Mouse (Mus musculus): ENCODE data around the gene Uhrf1. TPM values are rescaled to one million over a fixed set of nuclear protein-coding genes. Genes with fewer than 3 reads are reported as not detected.

Gene Uhrf1
- polyA plus RNA-seq, 1 experiment: 29.3 TPM

DNA sequence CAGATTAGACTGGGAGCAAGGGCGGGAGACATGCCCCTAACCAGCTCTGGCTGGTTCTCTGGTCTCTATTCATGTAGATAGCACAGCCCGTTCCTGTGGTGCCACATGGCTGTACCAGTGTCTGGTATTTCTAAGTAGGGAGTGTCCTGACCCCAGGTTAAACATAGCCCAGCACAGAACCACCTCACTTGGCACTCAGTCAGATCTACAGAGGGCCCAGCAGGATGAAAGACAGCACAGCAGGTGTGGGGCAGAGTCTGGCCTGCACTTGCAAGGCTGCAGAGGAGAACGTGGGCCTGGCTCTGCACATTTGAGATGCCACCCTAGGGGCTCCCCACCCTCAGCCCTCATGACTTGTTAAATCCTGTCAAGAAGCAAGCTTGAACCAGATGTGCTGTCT lies 42.0 kb upstream of the Uhrf1 start:
- no peak overlapping the region for H3K27ac ChIP-seq (ENCODE audit: insufficient read depth, low read depth, low read length)
- H3K4me1 ChIP-seq (ENCODE audit: control insufficient read depth, insufficient read depth, low read length): peaks cover 48% of the 10 kb centered on the region
- H3K4me3 ChIP-seq (ENCODE audit: insufficient read depth, low read length): no peak overlapping the region
- TF ChIP-seq CTCF (IDR thresholded peaks at IDR 0.05; ENCODE audit: low read depth, low read length) (no peak), POLR2A (IDR thresholded peaks at IDR 0.05; ENCODE audit: borderline replicate concordance, low read depth, low read length) (no peak)

DNA sequence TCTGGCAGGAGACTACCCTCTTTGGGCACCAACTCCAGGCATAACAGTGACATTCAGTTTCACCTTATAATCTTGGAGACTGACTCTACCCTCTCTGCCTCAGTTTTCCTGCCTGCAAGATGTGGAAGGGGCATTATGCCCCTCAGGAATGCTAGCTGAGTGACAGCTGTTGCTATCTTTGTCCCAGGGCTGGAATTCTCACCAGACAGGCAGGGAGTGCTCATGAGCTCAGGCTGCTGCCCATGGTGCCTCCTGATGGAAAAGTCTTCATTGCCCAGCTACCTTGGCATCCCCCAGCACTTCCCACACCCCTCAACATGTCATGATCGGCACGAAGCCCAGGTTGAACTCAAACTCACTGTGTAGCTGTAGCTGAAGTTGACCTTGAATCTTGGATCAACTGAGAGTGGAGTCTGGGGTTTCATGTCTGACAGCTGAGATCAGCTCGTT lies 40.5 kb upstream of the Uhrf1 start:
- no peak overlapping the region for H3K27ac ChIP-seq (ENCODE audit: insufficient read depth, low read depth, low read length)
- H3K4me3 ChIP-seq (ENCODE audit: insufficient read depth, low read length): no peak overlapping the region
- peaks cover 54% of the 10 kb centered on the region for H3K4me1 ChIP-seq (ENCODE audit: control insufficient read depth, insufficient read depth, low read length)
- TF ChIP-seq POLR2A (IDR thresholded peaks at IDR 0.05; ENCODE audit: borderline replicate concordance, low read depth, low read length): no peak
- no peak for TF ChIP-seq CTCF (IDR thresholded peaks at IDR 0.05; ENCODE audit: low read depth, low read length)

DNA sequence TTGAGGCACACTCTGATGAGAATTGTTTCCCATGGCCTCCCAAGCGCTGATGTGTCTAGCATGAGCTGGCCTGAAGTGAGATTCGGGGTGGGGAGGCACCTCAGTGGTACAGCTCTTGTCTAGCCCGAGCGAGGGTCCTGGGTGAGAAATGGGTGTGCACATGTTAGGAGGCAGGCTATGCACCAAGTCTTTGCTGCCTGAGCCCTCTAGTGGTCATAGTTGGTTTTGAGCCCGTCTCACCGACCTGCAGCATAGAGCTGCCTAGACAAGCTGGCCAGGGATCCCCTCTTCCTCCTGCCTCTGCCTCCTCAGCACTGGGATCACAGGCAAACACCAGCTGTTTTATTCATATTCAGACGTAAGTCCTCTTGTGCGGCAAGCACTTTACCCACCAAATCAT lies 39.1 kb upstream of the Uhrf1 start:
- H3K27ac ChIP-seq (ENCODE audit: insufficient read depth, low read depth, low read length): peak overlapping the region; percentile 34
- H3K4me3 ChIP-seq (ENCODE audit: insufficient read depth, low read length): no peak overlapping the region
- TF ChIP-seq POLR2A (IDR thresholded peaks at IDR 0.05; ENCODE audit: borderline replicate concordance, low read depth, low read length) (no peak), CTCF (IDR thresholded peaks at IDR 0.05; ENCODE audit: low read depth, low read length) (peak; percentile 61)
- H3K4me1 ChIP-seq (ENCODE audit: control insufficient read depth, insufficient read depth, low read length): peaks cover 56% of the 10 kb centered on the region

DNA sequence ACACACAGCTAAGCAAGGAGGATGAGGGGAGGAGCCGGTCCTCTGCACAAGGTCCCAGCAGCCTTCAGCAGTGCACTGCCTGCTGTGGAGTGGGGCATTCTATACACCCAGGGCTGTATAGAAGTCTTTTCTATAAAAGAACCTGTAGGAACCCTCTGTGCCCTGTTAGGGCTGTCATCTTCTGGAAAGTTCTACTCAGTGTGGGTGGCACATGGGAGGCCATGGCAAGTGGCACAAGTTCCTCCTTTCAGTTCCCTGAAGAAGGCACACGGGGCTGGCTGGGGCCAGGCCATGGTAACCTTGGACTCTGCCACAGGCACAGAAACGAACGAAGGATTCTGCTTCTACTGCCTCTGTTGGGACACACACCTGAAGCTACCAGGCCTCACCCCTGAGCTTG lies 38.1 kb upstream of the Uhrf1 start:
- Histone ChIP-seq H3K4me1 (ENCODE audit: control insufficient read depth, insufficient read depth, low read length) (peaks cover 49% of the 10 kb centered on the region), H3K4me3 (ENCODE audit: insufficient read depth, low read length) (no peak overlapping the region), H3K27ac (ENCODE audit: insufficient read depth, low read depth, low read length) (peak overlapping the region; percentile 98)
- TF ChIP-seq CTCF (IDR thresholded peaks at IDR 0.05; ENCODE audit: low read depth, low read length) (no peak), POLR2A (IDR thresholded peaks at IDR 0.05; ENCODE audit: borderline replicate concordance, low read depth, low read length) (no peak)

DNA sequence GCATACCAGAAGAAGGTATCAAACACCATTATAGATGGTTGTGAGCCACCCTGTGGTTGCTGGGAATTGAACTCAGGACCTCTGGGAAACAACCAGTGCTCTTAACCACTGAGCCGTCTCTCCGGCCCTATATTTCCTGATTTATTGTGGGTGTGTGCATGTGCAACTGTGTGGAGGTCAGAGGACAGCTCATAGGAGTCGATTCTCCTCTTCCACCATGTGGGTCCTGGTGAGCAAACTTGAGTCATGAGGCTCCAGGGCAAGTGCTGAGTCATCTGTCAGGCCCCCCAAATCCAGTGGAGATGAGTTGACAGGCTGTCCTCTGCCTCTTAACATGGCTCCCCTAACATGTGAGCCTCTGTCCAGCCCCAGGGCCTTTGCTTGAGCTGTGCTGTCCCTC lies 37.3 kb upstream of the Uhrf1 start:
- TF ChIP-seq POLR2A (IDR thresholded peaks at IDR 0.05; ENCODE audit: borderline replicate concordance, low read depth, low read length) (no peak), CTCF (IDR thresholded peaks at IDR 0.05; ENCODE audit: low read depth, low read length) (no peak)
- peak overlapping the region; percentile 98 for H3K27ac ChIP-seq (ENCODE audit: insufficient read depth, low read depth, low read length)
- no peak overlapping the region for H3K4me3 ChIP-seq (ENCODE audit: insufficient read depth, low read length)
- H3K4me1 ChIP-seq (ENCODE audit: control insufficient read depth, insufficient read depth, low read length): peaks cover 42% of the 10 kb centered on the region

DNA sequence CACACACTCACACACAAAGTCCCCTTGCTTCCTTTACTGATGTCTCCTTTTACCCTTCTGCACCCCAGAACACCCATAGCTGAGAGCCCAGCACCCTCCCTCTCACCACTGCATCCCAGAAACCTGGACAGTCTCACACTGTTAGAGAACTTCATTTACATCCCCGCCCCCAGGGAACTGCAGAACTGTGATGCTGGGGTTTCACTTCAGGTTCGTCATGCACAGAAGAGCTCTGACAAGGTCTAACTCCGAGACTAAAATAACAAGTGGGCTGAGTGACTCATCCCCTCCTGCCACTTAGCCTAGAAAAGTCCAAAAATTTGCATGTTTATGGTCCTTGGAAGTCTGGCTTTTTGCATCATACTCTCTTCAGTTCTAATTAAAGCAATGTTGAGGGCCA lies 36.9 kb upstream of the Uhrf1 start:
- TF ChIP-seq POLR2A (IDR thresholded peaks at IDR 0.05; ENCODE audit: borderline replicate concordance, low read depth, low read length) (no peak), CTCF (IDR thresholded peaks at IDR 0.05; ENCODE audit: low read depth, low read length) (no peak)
- H3K4me1 ChIP-seq (ENCODE audit: control insufficient read depth, insufficient read depth, low read length): peaks cover 42% of the 10 kb centered on the region
- peak overlapping the region; percentile 98 for H3K27ac ChIP-seq (ENCODE audit: insufficient read depth, low read depth, low read length)
- no peak overlapping the region for H3K4me3 ChIP-seq (ENCODE audit: insufficient read depth, low read length)

DNA sequence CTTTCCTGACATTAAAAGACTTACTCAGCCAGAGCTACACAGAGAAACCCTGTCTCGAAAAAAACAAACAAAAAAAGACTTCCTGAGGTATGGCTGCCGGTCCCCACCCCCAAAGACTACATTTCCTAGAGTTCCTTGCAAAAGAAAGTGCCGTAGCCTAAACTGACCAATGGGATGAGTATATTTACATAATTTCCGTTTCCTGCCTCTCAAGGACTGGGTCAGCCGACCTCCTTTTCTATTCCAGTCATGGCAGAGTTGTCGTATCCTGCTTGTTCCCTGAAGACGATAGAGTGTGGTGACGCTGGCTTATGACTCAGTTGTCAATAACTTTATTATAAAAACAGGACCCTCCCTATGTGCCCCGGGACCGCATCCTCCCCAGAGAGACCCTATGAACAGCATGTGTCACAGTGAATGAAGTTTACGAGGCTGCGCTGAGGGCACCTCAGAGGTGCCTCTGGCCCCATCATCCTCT lies 33.9 kb upstream of the Uhrf1 start:
- Histone ChIP-seq H3K4me1 (ENCODE audit: control insufficient read depth, insufficient read depth, low read length) (peaks cover 50% of the 10 kb centered on the region), H3K4me3 (ENCODE audit: insufficient read depth, low read length) (peak overlapping the region; percentile 49), H3K27ac (ENCODE audit: insufficient read depth, low read depth, low read length) (peak overlapping the region; percentile 80)
- TF ChIP-seq POLR2A (IDR thresholded peaks at IDR 0.05; ENCODE audit: borderline replicate concordance, low read depth, low read length): no peak
- TF ChIP-seq CTCF (IDR thresholded peaks at IDR 0.05; ENCODE audit: low read depth, low read length): no peak

DNA sequence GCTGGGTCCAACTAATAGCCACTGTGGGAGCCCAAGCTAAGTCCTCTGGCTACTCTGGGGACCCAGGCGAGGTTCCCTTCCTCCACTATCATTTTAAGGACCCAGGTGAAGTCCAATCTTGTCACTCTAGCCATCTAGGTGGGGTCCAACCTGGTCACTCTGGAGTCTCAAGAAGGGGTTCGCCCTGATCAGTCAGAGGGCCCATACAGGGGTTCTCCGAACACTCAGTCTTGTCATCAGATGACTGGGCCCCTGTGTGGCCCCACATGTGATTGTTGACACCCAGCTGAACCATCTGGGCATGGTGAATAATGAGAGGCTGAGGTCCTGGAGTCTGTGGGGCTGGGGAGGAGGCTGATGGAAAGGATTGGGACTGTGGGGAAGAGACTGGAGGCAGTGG lies 33.4 kb upstream of the Uhrf1 start:
- Histone ChIP-seq H3K4me1 (ENCODE audit: control insufficient read depth, insufficient read depth, low read length) (peaks cover 48% of the 10 kb centered on the region), H3K4me3 (ENCODE audit: insufficient read depth, low read length) (peak overlapping the region; percentile 49), H3K27ac (ENCODE audit: insufficient read depth, low read depth, low read length) (peak overlapping the region; percentile 63)
- no peak for TF ChIP-seq CTCF (IDR thresholded peaks at IDR 0.05; ENCODE audit: low read depth, low read length)
- no peak for TF ChIP-seq POLR2A (IDR thresholded peaks at IDR 0.05; ENCODE audit: borderline replicate concordance, low read depth, low read length)

DNA sequence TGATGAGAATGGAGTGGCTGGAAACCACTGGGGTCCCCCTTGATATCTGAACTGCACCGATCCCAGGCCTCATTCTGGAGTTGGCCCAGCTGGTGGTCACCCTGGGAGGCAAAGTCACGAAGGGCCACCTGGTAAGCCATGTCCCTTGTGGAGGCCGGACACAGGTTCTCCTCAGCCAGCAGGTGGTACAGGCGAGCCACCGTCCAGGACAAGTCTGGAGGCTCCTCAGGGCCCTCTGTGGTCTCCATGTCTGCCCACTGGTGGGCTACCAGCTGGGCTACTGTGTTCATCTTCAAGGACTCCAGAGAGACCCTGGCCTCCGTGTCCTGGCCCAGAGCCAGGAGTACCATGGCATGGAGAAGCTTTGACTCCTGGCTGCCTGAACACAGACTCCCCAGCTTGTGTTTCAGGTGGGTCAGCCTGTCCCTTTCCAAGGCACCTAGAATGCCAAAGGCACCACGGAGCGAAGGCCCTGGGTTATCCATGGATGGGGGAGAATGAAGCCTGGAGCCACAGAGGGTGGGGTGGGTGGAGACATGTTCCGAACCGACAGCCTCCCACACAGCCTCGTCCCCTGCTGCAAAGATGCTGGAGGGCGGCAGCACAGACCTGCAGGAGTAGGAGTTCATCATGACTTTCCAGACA lies 31.4 kb upstream of the Uhrf1 start:
- Histone ChIP-seq H3K27ac (ENCODE audit: insufficient read depth, low read depth, low read length) (no peak overlapping the region), H3K4me1 (ENCODE audit: control insufficient read depth, insufficient read depth, low read length) (peaks cover 31% of the 10 kb centered on the region), H3K4me3 (ENCODE audit: insufficient read depth, low read length) (no peak overlapping the region)
- TF ChIP-seq CTCF (IDR thresholded peaks at IDR 0.05; ENCODE audit: low read depth, low read length): no peak
- TF ChIP-seq POLR2A (IDR thresholded peaks at IDR 0.05; ENCODE audit: borderline replicate concordance, low read depth, low read length): no peak

DNA sequence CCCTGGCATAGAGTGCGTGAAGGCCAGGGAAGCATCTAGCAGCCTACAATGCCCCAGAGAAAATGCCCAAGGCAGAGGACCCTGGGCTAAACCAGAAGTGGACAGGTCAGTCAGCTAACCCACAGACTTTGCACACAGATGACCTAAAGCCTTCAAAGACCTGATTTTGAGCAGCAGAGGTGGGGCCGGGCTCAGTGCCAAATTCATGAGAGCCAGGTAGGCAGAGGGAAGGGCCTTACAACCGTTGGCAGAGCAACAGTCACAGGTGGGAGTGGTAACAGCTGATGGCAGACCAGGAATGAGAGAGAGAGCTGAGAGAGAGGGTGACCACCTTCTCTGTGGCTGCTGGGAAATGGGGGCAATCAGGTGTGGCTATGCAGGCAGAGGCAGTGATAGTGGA lies 30.5 kb upstream of the Uhrf1 start:
- Histone ChIP-seq H3K4me3 (ENCODE audit: insufficient read depth, low read length) (no peak overlapping the region), H3K27ac (ENCODE audit: insufficient read depth, low read depth, low read length) (no peak overlapping the region), H3K4me1 (ENCODE audit: control insufficient read depth, insufficient read depth, low read length) (peaks cover 32% of the 10 kb centered on the region)
- TF ChIP-seq CTCF (IDR thresholded peaks at IDR 0.05; ENCODE audit: low read depth, low read length) (no peak), POLR2A (IDR thresholded peaks at IDR 0.05; ENCODE audit: borderline replicate concordance, low read depth, low read length) (no peak)
